Mouse (Mus musculus): ENCODE data around the gene Gsg1l. TPM values are rescaled to one million over a fixed set of nuclear protein-coding genes. Genes with fewer than 3 reads are reported as not detected.

Gene Gsg1l
- polyA plus RNA-seq, 1 experiment: not detected

GRCm38 (mm10) chr7:126005274-126005673 is 76.9 kb downstream of the Gsg1l start:
- Histone ChIP-seq H3K36me3 (ENCODE audit: control insufficient read depth) (no peaks in the 10 kb centered on the region), H3K27me3 (ENCODE audit: control insufficient read depth) (peaks cover 8% of the 10 kb centered on the region; the same call in 1 of the 2 replicates), H3K4me3 (replicated peaks) (no peak overlapping the region), H3K9me3 (ENCODE audit: control insufficient read depth, low read length) (no peaks in the 10 kb centered on the region), H3K4me1 (ENCODE audit: control insufficient read depth) (no peaks in the 10 kb centered on the region)
- no peak for TF ChIP-seq GATA1 (IDR thresholded peaks at IDR 0.05; ENCODE audit: low read length)
- TF ChIP-seq TAL1 (IDR thresholded peaks at IDR 0.05; ENCODE audit: low read length): no peak

DNA sequence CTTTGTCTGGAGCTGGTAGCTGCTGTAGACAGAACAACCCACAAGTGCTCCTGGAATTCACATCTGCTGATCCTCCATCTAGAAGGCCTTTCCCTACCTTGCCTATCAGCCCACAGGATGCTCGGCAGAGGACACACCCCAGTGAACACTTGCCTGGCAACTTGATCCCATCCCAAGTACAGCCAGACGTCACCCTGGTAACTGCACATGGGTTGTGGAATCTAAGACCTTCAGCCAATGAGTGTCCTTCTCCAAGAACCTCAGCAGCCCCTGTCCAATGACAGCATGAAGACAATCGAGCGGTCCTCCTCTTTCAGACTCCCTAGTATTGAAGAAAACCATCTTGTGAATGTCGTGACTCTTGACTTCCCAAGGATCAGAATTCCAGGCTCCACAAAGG is 80.5 kb downstream of the Gsg1l start:
- H3K9me3 ChIP-seq (ENCODE audit: control insufficient read depth, low read length): no peaks in the 10 kb centered on the region
- H3K36me3 ChIP-seq (ENCODE audit: control insufficient read depth): no peaks in the 10 kb centered on the region
- TF ChIP-seq GATA1 (IDR thresholded peaks at IDR 0.05; ENCODE audit: low read length) (no peak), TAL1 (IDR thresholded peaks at IDR 0.05; ENCODE audit: low read length) (no peak)
- peaks cover 4% of the 10 kb centered on the region; the same call in 1 of the 2 replicates for H3K27me3 ChIP-seq (ENCODE audit: control insufficient read depth)
- H3K4me3 ChIP-seq (replicated peaks): no peak overlapping the region
- H3K4me1 ChIP-seq (ENCODE audit: control insufficient read depth): no peaks in the 10 kb centered on the region

- H3K9me3 ChIP-seq (ENCODE audit: control insufficient read depth, low read length): no peaks in the 10 kb centered on the region
- no peaks in the 10 kb centered on the region for H3K36me3 ChIP-seq (ENCODE audit: control insufficient read depth)
- H3K4me3 ChIP-seq (replicated peaks): no peak overlapping the region
- no peaks in the 10 kb centered on the region for H3K4me1 ChIP-seq (ENCODE audit: control insufficient read depth)
- H3K27me3 ChIP-seq (ENCODE audit: control insufficient read depth): peaks cover 4% of the 10 kb centered on the region; the same call in 1 of the 2 replicates
- no peak for TF ChIP-seq TAL1 (IDR thresholded peaks at IDR 0.05; ENCODE audit: low read length)
- TF ChIP-seq GATA1 (IDR thresholded peaks at IDR 0.05; ENCODE audit: low read length): no peak
Observed at GRCm38 (mm10) chr7:125999921-126000320, 82.3 kb downstream of the Gsg1l start.

DNA sequence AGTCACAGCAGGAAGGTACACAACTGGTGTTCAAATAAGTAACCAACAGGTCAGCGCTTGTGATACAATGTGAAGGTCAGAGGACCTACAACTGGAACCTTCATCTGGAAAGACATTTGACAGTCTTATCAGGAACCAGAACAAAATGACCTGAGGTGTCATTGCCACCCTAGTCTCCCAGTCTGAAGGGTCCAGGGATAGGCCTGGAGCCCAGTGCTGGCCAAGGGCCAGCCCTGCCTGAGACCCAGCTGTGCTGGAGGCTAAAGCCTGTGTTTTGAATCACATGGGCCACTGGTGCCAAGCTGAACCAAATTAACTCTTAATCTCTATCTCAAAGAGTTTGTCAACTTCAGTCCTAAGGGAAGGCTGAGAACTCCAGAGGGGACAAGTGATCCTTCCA is 86.1 kb downstream of the Gsg1l start:
- no peaks in the 10 kb centered on the region for H3K9me3 ChIP-seq (ENCODE audit: control insufficient read depth, low read length)
- no peaks in the 10 kb centered on the region for H3K4me1 ChIP-seq (ENCODE audit: control insufficient read depth)
- TF ChIP-seq TAL1 (IDR thresholded peaks at IDR 0.05; ENCODE audit: low read length) (no peak), GATA1 (IDR thresholded peaks at IDR 0.05; ENCODE audit: low read length) (no peak)
- no peaks in the 10 kb centered on the region for H3K36me3 ChIP-seq (ENCODE audit: control insufficient read depth)
- H3K4me3 ChIP-seq (replicated peaks): no peak overlapping the region
- no peaks in the 10 kb centered on the region for H3K27me3 ChIP-seq (ENCODE audit: control insufficient read depth)

DNA sequence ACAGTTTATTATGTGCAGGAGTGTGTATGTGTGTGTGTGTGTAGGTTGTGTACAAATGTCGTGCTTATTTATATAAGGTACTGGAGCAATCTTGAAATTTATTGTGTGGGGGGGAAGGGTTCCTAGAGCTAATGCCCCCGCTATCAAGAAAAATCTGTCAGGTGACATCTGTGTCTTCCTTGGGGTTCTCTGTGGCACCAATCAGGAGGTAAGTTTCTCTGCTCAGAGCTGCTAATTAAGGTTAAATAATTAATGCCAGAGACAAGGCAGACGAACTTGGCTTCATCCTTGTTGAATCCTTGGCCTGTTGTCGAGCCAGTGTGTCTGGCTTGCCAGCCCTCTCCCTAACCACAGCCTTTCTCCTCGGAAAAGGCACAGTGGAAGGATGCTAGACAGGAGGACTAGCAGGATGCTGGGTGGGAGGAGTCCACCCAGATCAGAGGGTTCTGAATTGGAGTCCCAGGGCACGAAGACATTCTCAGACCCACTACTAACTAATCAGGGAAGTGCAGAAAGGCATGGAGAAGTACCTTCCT is 89.8 kb downstream of the Gsg1l start:
- H3K27me3 ChIP-seq (ENCODE audit: control insufficient read depth): no peaks in the 10 kb centered on the region
- TF ChIP-seq TAL1 (IDR thresholded peaks at IDR 0.05; ENCODE audit: low read length) (no peak), GATA1 (IDR thresholded peaks at IDR 0.05; ENCODE audit: low read length) (no peak)
- H3K36me3 ChIP-seq (ENCODE audit: control insufficient read depth): no peaks in the 10 kb centered on the region
- no peaks in the 10 kb centered on the region for H3K9me3 ChIP-seq (ENCODE audit: control insufficient read depth, low read length)
- H3K4me3 ChIP-seq (replicated peaks): no peak overlapping the region
- no peaks in the 10 kb centered on the region for H3K4me1 ChIP-seq (ENCODE audit: control insufficient read depth)

GRCm38 (mm10) chr7:125991846-125992245 is 90.4 kb downstream of the Gsg1l start:
- Histone ChIP-seq H3K9me3 (ENCODE audit: control insufficient read depth, low read length) (no peaks in the 10 kb centered on the region), H3K27me3 (ENCODE audit: control insufficient read depth) (no peaks in the 10 kb centered on the region), H3K36me3 (ENCODE audit: control insufficient read depth) (no peaks in the 10 kb centered on the region), H3K4me1 (ENCODE audit: control insufficient read depth) (no peaks in the 10 kb centered on the region), H3K4me3 (replicated peaks) (no peak overlapping the region)
- TF ChIP-seq GATA1 (IDR thresholded peaks at IDR 0.05; ENCODE audit: low read length): no peak

DNA sequence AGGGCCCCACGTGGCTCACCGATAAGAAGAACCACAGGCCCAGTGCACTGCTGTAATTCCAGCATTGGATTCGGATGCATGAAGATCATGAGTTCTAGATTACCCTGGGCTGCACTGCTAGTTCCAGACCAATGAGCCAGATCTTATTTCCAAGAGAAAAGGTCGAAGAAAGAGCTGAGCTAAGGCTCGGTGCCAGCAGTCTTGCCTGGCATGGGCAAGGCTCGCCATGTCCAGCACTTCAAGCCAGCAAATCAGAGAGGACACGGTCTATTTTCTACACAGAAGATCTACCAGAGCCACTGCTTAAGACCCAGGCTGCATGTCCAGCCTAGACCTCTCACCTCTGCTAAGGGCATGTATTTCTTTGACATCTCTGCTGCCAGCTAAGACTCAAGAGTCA is 92.2 kb downstream of the Gsg1l start:
- TF ChIP-seq TAL1 (IDR thresholded peaks at IDR 0.05; ENCODE audit: low read length) (no peak), GATA1 (IDR thresholded peaks at IDR 0.05; ENCODE audit: low read length) (no peak)

DNA sequence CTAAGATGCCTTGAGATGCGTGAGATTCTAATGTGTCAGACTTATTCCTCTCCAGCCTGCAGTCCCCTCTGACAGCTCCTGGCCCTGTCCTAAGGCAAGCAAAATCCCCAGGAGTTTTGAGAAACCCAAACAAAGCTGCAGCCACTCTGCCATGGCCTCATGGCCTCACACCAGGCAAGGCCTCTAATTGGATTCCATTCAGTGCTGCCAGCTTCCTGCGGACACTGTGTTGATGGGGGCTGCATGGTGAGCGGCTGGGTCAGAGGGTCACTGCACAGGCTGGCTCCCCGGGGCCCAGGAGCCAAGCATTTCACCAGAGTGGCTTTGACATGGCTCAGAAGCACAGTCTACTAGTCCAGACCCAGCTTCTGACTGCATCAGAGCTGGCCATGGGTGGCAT is 92.7 kb downstream of the Gsg1l start:
- no peaks in the 10 kb centered on the region for H3K4me1 ChIP-seq (ENCODE audit: control insufficient read depth)
- no peak overlapping the region for H3K4me3 ChIP-seq (replicated peaks)
- TF ChIP-seq TAL1 (IDR thresholded peaks at IDR 0.05; ENCODE audit: low read length) (no peak), GATA1 (IDR thresholded peaks at IDR 0.05; ENCODE audit: low read length) (no peak)
- H3K27me3 ChIP-seq (ENCODE audit: control insufficient read depth): no peaks in the 10 kb centered on the region
- no peaks in the 10 kb centered on the region for H3K36me3 ChIP-seq (ENCODE audit: control insufficient read depth)
- no peaks in the 10 kb centered on the region for H3K9me3 ChIP-seq (ENCODE audit: control insufficient read depth, low read length)

More for the DNA sequence above, 92.2 kb downstream of the Gsg1l start:
- no peak overlapping the region for H3K4me3 ChIP-seq (replicated peaks)
- H3K36me3 ChIP-seq (ENCODE audit: control insufficient read depth): no peaks in the 10 kb centered on the region
- H3K9me3 ChIP-seq (ENCODE audit: control insufficient read depth, low read length): no peaks in the 10 kb centered on the region
- H3K4me1 ChIP-seq (ENCODE audit: control insufficient read depth): no peaks in the 10 kb centered on the region
- no peaks in the 10 kb centered on the region for H3K27me3 ChIP-seq (ENCODE audit: control insufficient read depth)

- Histone ChIP-seq H3K4me1 (ENCODE audit: control insufficient read depth) (no peaks in the 10 kb centered on the region), H3K36me3 (ENCODE audit: control insufficient read depth) (no peaks in the 10 kb centered on the region), H3K9me3 (ENCODE audit: control insufficient read depth, low read length) (no peaks in the 10 kb centered on the region), H3K4me3 (replicated peaks) (no peak overlapping the region), H3K27me3 (ENCODE audit: control insufficient read depth) (no peaks in the 10 kb centered on the region; the same call in 1 of the 2 replicates)
- TF ChIP-seq TAL1 (IDR thresholded peaks at IDR 0.05; ENCODE audit: low read length): no peak
- no peak for TF ChIP-seq GATA1 (IDR thresholded peaks at IDR 0.05; ENCODE audit: low read length)
Observed at GRCm38 (mm10) chr7:125988326-125988725, 93.9 kb downstream of the Gsg1l start.

- no peaks in the 10 kb centered on the region; the same call in 1 of the 2 replicates for H3K27me3 ChIP-seq (ENCODE audit: control insufficient read depth)
- TF ChIP-seq TAL1 (IDR thresholded peaks at IDR 0.05; ENCODE audit: low read length) (no peak), GATA1 (IDR thresholded peaks at IDR 0.05; ENCODE audit: low read length) (no peak)
- no peaks in the 10 kb centered on the region for H3K9me3 ChIP-seq (ENCODE audit: control insufficient read depth, low read length)
- H3K4me3 ChIP-seq (replicated peaks): no peak overlapping the region
- no peaks in the 10 kb centered on the region for H3K36me3 ChIP-seq (ENCODE audit: control insufficient read depth)
- no peaks in the 10 kb centered on the region for H3K4me1 ChIP-seq (ENCODE audit: control insufficient read depth)
Observed at GRCm38 (mm10) chr7:125987117-125987516, 95.1 kb downstream of the Gsg1l start.

Measured in erythroblast, embryonic 14.5 days (primary cell).